Mouse (Mus musculus): ENCODE measurements around the gene 4632433K11Rik. TPM values are rescaled to one million over a fixed set of nuclear protein-coding genes. Genes with fewer than 3 reads are reported as not detected.

The 4632433K11Rik gene
- polyA plus RNA-seq, 1 experiment from 2014 or later, result not detected

DNA sequence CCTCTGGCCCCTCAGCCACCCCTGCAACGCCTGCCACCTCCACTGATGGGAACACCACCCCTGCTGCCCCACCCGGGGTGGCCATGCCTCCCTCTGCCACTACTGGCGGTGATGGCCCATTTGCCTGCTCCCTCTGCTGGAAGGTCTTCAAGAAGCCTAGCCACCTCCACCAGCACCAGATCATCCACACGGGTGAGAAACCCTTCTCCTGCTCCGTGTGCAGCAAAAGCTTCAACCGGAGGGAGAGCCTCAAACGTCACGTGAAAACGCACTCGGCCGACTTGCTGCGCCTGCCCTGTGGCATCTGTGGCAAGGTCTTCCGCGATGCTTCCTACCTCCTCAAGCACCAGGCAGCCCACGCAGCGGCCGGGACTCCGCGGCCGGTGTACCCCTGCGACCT, 4.0 kb upstream of the 4632433K11Rik start:
- 90% methylated on average over 21 of the region's 21 CpGs for WGBS
- no peak overlapping the region for H3K9ac ChIP-seq
- peaks cover 26% of the 10 kb centered on the region for H3K9me3 ChIP-seq
- no peak overlapping the region for H3K4me2 ChIP-seq
- no peaks in the 10 kb centered on the region for H3K4me1 ChIP-seq (replicated peaks)
- no peak overlapping the region for H3K27ac ChIP-seq
- peaks cover 88% of the 10 kb centered on the region for H3K36me3 ChIP-seq
- ATAC-seq (ENCODE audit: low FRiP score), result no peak
- no peak overlapping the region for H3K4me3 ChIP-seq
- no peaks in the 10 kb centered on the region for H3K27me3 ChIP-seq

DNA sequence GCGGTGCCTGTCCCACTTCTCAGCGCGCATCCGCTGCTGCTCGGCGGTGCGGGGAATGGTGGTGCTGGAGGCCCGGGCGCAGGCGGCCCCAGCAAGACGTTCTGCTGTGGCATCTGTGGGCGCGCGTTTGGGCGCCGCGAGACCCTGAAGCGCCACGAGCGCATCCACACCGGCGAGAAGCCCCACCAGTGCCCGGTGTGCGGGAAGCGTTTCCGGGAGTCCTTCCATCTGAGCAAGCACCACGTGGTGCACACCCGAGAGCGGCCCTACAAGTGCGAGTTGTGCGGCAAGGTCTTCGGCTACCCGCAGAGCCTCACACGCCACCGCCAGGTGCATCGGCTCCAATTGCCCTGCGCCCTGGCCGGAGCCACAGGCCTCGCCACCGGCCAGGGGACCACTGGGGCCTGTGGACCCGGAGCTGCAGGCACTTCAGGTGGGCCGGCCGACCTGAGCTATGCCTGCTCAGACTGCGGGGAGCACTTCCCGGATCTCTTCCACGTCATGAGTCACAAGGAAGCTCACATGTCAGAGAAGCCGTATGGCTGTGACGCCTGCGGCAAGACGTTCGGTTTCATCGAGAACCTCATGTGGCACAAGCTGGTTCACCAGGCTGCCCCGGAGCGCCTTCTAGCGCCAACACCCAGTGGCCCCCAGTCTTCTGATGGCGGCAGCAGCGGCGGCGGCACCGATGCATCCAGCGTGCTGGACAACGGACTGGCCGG, 3.2 kb upstream of the 4632433K11Rik start:
- no peak overlapping the region for H3K4me2 ChIP-seq
- 79% methylated on average over 63 of the region's 63 CpGs for WGBS
- H3K27ac ChIP-seq, result no peak overlapping the region
- no peak for ATAC-seq (ENCODE audit: low FRiP score)
- peaks cover 26% of the 10 kb centered on the region for H3K9me3 ChIP-seq
- no peaks in the 10 kb centered on the region for H3K27me3 ChIP-seq
- no peak overlapping the region; the same call in 1 of the 2 replicates for H3K4me3 ChIP-seq
- H3K36me3 ChIP-seq, result peaks cover 95% of the 10 kb centered on the region
- H3K4me1 ChIP-seq (replicated peaks), result no peaks in the 10 kb centered on the region
- H3K9ac ChIP-seq, result no peak overlapping the region

DNA sequence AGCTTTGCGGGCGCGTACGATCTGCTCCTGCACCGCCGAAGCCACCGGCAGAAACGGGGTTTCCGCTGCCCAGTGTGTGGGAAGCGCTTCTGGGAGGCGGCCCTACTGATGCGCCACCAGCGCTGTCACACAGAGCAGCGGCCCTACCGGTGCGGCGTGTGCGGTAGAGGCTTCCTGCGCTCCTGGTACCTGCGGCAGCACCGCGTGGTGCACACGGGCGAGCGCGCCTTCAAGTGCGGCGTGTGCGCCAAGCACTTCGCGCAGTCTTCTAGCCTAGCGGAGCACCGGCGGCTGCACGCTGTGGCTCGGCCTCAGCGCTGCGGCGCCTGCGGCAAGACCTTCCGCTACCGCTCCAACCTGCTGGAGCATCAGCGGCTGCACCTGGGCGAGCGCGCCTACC, 2.4 kb upstream of the 4632433K11Rik start:
- ATAC-seq (ENCODE audit: low FRiP score), result no peak
- no peak overlapping the region for H3K4me2 ChIP-seq
- H3K4me1 ChIP-seq (replicated peaks), result no peaks in the 10 kb centered on the region
- H3K36me3 ChIP-seq, result peaks cover 96% of the 10 kb centered on the region
- no peak overlapping the region for H3K9ac ChIP-seq
- 68% methylated on average over 45 of the region's 46 CpGs for WGBS
- H3K27me3 ChIP-seq, result no peaks in the 10 kb centered on the region
- no peak overlapping the region for H3K27ac ChIP-seq
- H3K4me3 ChIP-seq, result no peak overlapping the region
- H3K9me3 ChIP-seq, result peaks cover 26% of the 10 kb centered on the region

DNA sequence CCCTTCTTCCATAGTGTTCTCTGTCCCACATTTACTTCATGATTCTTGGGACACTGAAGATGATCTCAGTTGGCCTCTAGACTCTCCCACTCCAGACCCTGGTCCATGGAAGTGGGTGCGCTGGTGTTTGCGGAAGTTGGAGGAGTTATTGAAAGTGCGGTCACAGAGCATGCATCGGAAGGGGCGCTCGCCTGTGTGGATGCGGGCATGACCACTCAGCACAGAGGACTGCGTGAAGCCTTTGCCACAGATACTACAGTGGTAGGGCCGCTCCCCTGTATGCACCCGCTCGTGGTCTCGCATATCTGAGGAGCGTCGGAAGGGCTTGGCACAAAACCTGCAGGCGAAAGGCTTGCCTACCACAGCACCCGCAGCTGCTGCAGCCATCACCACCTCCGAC, 1.7 kb downstream of the 4632433K11Rik start:
- Histone ChIP-seq H3K27ac (no peak overlapping the region), H3K36me3 (peaks cover 60% of the 10 kb centered on the region), H3K4me2 (no peak overlapping the region), H3K9ac (no peak overlapping the region), H3K4me3 (no peak overlapping the region), H3K27me3 (no peaks in the 10 kb centered on the region), H3K9me3 (peaks cover 14% of the 10 kb centered on the region), H3K4me1 (replicated peaks) (peaks cover 22% of the 10 kb centered on the region)
- no peak for ATAC-seq (ENCODE audit: low FRiP score)
- 96% methylated on average over 17 of the region's 17 CpGs for WGBS

DNA sequence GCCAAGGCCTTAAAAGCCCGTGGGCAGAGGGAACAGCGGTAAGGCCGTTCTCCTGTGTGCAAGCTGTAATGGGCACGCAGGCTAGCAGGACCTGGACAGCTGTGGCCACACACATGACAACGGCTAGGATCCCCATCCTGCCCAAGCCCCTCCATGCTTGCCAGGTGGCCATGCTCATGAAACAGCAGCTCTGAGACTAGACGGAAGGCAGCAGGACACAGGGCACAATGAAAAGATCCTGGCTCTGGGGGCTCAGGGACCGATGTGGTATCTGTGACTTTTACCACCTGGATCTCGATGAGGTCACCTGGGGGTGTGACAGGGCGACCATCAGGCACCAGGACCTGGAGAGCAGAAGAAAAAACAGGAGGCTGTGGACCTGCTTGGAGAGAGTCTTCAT, 2.2 kb downstream of the 4632433K11Rik start:
- 95% methylated on average over 9 of the region's 9 CpGs for WGBS
- Histone ChIP-seq H3K4me3 (no peak overlapping the region), H3K9ac (no peak overlapping the region), H3K27me3 (no peaks in the 10 kb centered on the region), H3K9me3 (peaks cover 8% of the 10 kb centered on the region), H3K36me3 (peaks cover 55% of the 10 kb centered on the region), H3K4me2 (no peak overlapping the region), H3K4me1 (replicated peaks) (peaks cover 22% of the 10 kb centered on the region), H3K27ac (no peak overlapping the region)
- no peak for ATAC-seq (ENCODE audit: low FRiP score)

DNA sequence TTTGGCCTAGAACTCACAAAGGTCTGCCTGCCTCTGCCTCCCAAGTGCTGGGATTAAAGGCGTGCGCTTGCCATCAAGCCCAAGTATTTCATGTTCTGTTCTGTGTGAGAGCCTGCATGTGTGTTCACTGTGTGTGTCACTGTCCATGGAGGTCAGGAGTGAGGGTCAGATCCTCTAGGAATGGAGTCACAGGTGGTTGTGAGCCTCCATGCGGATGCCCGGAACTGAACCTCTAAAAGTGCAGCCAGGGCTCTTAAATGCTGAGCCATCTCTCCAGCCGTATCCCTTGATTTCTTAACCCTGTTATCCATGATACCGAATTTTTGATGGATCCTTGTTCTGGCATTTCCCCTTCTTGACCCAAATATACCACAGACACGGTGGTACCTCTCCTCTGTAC, 3.1 kb downstream of the 4632433K11Rik start:
- ATAC-seq (ENCODE audit: low FRiP score), result no peak
- Histone ChIP-seq H3K27me3 (no peaks in the 10 kb centered on the region), H3K9ac (no peak overlapping the region), H3K27ac (peak overlapping the region; percentile 98; the same call in 1 of the 2 replicates), H3K4me3 (no peak overlapping the region; the same call in 1 of the 2 replicates), H3K36me3 (peaks cover 46% of the 10 kb centered on the region), H3K9me3 (no peaks in the 10 kb centered on the region), H3K4me2 (peak overlapping the region; percentile 60; the same call in 1 of the 2 replicates), H3K4me1 (replicated peaks) (peaks cover 22% of the 10 kb centered on the region)
- WGBS, result 95% methylated on average over 7 of the region's 7 CpGs

DNA sequence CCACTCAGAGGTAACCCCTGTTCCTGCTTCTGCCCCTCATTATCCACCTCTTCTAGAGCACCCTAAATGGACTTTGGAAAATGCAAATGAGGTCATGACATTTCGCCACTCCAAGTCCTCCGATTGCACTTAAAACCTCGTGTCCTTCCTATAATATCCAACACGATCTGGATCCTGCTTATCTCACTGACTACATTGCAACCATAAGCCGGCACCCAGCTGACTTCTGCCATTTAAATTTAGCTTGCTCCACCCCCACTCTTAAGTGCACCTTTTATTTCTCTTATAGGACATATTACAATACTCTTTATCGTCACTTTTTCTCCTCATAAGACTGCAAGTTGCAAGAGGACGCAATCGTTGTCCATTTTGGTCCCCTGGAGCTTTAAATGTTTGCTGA, 3.5 kb downstream of the 4632433K11Rik start:
- Histone ChIP-seq H3K4me1 (replicated peaks) (peaks cover 22% of the 10 kb centered on the region), H3K9me3 (no peaks in the 10 kb centered on the region), H3K36me3 (peaks cover 42% of the 10 kb centered on the region), H3K27me3 (no peaks in the 10 kb centered on the region), H3K9ac (peak overlapping the region; percentile 77), H3K4me2 (peak overlapping the region; percentile 60), H3K27ac (peak overlapping the region; percentile 98), H3K4me3 (peak overlapping the region; percentile 61)
- WGBS, result 85% methylated on average over 8 of the region's 8 CpGs
- ATAC-seq (ENCODE audit: low FRiP score), result no peak

DNA sequence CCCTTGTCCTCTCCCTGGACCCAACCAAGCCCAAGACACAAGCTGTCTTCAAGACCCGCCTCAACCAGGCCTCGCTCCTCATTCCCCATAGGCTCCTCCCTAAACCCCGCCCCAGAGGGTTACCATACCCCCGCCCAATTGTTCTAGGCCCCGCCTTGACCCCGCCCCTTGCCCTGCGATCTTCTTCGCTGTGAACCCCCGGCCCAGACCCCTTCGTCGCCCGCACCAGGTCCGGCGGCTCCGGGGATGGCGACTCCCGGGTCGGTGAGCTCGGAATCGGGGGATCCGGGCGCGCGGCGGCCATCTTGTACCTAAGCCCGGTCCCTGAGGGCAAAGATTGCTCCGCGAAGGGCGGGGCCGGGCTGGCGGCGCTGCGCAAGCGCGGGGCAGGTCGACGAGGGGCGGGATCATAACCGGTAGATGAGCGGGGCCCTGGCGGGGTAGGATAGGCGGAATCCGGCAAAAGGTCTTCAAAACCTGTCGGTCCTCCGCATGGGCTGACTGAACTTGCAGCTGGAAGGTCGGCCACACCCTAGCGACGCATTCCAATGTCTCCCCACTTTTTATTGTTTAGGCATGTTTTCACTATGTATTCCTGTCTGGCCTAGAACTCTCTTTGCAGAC, 4.3 kb downstream of the 4632433K11Rik start, which contains the start of gene Zfp784:
Gene Zfp784, minus strand, starts transcription at position 338 of the 624 bp plus-strand sequence.
- WGBS, result under 1% methylated on average over 48 of the region's 48 CpGs
- H3K27ac ChIP-seq, result peak within 1 kb of the TSS; percentile 98

DNA sequence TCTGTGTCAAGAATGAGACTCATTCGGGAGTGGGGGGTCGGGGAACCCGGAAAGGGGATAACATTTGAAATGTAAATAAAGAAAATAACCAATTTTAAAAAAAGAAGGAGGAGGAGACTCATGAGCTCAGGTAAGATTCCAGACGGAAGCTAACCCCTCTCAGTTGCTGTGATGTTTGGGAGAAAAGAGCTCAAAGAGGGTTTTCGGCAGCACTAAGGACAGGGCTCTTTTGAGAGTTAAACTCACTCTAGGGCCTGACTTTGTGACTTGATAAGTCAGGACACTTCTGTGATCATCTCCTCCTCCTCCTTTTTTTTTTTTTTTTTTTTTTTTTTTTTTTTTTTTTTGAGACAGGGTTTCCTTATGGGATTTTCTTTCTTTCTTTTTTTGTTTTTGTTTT, 5.0 kb downstream of the 4632433K11Rik start:
- no peaks in the 10 kb centered on the region for H3K27me3 ChIP-seq
- no peaks in the 10 kb centered on the region for H3K9me3 ChIP-seq
- WGBS, result 40% methylated on average over 5 of the region's 5 CpGs
- peak overlapping the region; percentile 60 for H3K4me2 ChIP-seq
- H3K4me3 ChIP-seq, result peak overlapping the region; percentile 61
- H3K36me3 ChIP-seq, result peaks cover 27% of the 10 kb centered on the region
- no peak for ATAC-seq (ENCODE audit: low FRiP score)
- H3K27ac ChIP-seq, result peak overlapping the region; percentile 98
- H3K4me1 ChIP-seq (replicated peaks), result peaks cover 22% of the 10 kb centered on the region
- peak overlapping the region; percentile 77; the same call in 1 of the 2 replicates for H3K9ac ChIP-seq

More for the DNA sequence above, 4.3 kb downstream of the 4632433K11Rik start, which contains the start of gene Zfp784:
- peaks cover 34% of the 10 kb centered on the region for H3K36me3 ChIP-seq
- no peaks in the 10 kb centered on the region for H3K9me3 ChIP-seq
- no peaks in the 10 kb centered on the region for H3K27me3 ChIP-seq
- peak; percentile 96 for ATAC-seq (ENCODE audit: low FRiP score)
- H3K9ac ChIP-seq, result peak within 1 kb of the TSS; percentile 77
- peaks cover 22% of the 10 kb centered on the region for H3K4me1 ChIP-seq (replicated peaks)
- H3K4me3 ChIP-seq, result peak within 1 kb of the TSS; percentile 61
- H3K4me2 ChIP-seq, result peak within 1 kb of the TSS; percentile 60

DNA sequence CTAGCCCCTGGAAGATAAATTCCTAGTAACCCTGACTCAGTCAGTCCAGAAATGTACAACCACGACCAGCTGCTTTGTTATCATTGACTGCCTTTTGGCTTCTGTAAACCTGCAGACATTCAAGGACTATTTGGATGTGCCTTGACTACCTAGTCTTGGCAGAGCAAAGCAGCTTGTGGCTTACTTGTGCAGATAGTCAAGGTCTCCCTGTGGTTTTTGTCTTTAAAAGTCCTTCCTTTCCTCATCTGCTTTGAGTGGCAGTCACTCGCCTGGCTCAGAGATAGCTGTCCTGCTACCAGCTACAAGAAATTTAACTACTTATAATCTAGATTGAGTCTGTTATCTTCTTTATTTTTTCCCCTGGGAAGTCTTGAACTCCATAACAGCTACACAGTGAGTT, 11.1 kb downstream of the 4632433K11Rik start:
- Histone ChIP-seq H3K9me3 (no peaks in the 10 kb centered on the region), H3K4me1 (replicated peaks) (peaks cover under 1% of the 10 kb centered on the region; the same call in 1 of the 2 replicates), H3K36me3 (no peaks in the 10 kb centered on the region), H3K4me3 (no peak overlapping the region), H3K27me3 (0 out of 2 replicates have a peak, but pooled peaks cover 3% of the 10 kb centered on the region), H3K27ac (no peak overlapping the region), H3K9ac (no peak overlapping the region), H3K4me2 (no peak overlapping the region)
- ATAC-seq (ENCODE audit: low FRiP score), result no peak
- WGBS, result 91% methylated on average over 2 of the region's 2 CpGs

DNA sequence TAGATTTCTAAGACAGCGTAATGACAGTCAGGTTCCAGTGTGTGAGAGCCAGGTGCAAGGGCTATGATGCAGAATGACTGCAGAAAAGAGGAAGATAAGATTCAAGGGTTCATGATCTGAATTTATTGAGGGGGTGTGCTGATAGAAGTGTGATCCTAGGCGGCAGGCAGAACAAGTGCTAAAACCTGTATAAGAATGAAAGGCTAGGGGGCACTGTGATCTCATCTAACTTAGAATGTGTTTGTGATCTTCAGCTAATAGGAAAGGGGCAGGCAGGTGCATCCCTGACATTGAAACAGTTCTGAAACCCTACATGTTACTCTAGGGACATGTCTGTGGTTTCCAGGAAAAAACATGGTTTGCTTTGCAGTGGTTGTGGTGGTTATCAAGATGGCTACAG, 12.2 kb downstream of the 4632433K11Rik start:
- no peaks in the 10 kb centered on the region for H3K9me3 ChIP-seq
- H3K27me3 ChIP-seq, result 0 out of 2 replicates have a peak, but pooled peaks cover 3% of the 10 kb centered on the region
- 76% methylated on average over 2 of the region's 2 CpGs for WGBS
- H3K4me3 ChIP-seq, result no peak overlapping the region
- no peaks in the 10 kb centered on the region for H3K36me3 ChIP-seq
- H3K4me1 ChIP-seq (replicated peaks), result peaks cover 9% of the 10 kb centered on the region
- ATAC-seq (ENCODE audit: low FRiP score), result no peak
- no peak overlapping the region for H3K27ac ChIP-seq
- no peak overlapping the region; the same call in 1 of the 2 replicates for H3K9ac ChIP-seq
- no peak overlapping the region for H3K4me2 ChIP-seq

DNA sequence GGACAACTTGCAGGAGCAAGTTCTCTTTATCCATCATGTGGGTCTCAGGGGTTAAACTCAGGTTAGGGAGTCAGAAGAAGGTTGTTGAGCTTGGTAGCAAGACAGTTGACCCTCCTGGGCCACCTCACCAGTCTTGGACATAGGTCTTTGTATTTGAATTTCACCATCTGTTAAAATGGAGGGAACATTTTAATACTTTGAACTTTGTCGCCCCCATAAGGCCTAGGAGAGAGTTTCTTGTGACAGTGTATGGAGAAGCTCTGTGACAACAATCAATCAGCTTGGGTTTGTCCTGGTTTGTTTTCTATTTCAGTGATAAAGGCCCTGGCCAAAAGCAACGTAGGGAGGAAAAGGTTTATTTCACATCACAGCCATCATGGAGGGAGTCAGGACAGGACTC, 13.4 kb downstream of the 4632433K11Rik start:
- H3K9ac ChIP-seq, result no peak overlapping the region
- H3K4me3 ChIP-seq, result no peak overlapping the region
- H3K9me3 ChIP-seq, result no peaks in the 10 kb centered on the region
- ATAC-seq (ENCODE audit: low FRiP score), result no peak
- H3K27me3 ChIP-seq, result peaks cover 3% of the 10 kb centered on the region; the same call in 1 of the 2 replicates
- peaks cover 12% of the 10 kb centered on the region for H3K4me1 ChIP-seq (replicated peaks)
- H3K4me2 ChIP-seq, result no peak overlapping the region
- H3K27ac ChIP-seq, result no peak overlapping the region
- 30% methylated on average over 2 of the region's 2 CpGs for WGBS
- no peaks in the 10 kb centered on the region for H3K36me3 ChIP-seq

Data from hindbrain, embryonic 13.5 days (tissue).